Mouse (Mus musculus) hindbrain, embryonic 14.5 days (tissue): Measurements from ENCODE around the gene Nr2c2ap. TPM values are rescaled to one million over a fixed set of nuclear protein-coding genes. Genes with fewer than 3 reads are reported as not detected.
A peak's percentile ranks its signal among the peaks of the same experiment; 100 is the strongest.

Experiments
- ATAC-seq: fragments of 200-750 bp; cut with Nextera tagmentation; 2 replicates; pipeline ENCODE4 v1.8.0; 2017; ENCODE audit warnings: moderate number of reproducible peaks, mild to moderate bottlenecking, moderate TSS enrichment, moderate library complexity; ENCODE audit not compliant: low FRiP score
- DNase-seq: peaks from one replicate; pipeline ENCODE4 v3.0.0-alpha.2; 2015; ENCODE audit warnings: low spot score
- H3K27ac ChIP-seq: fragments of 300-500 bp; sonication (generic); 2 replicates; pipeline ENCODE4 v1.5.1; 2014; ENCODE audit warnings: mild to moderate bottlenecking, moderate library complexity
- H3K27me3 ChIP-seq: fragments of 300-500 bp; sonication (generic); 2 replicates; pipeline ENCODE4 v1.6.1; 2014; ENCODE audit warnings: mild to moderate bottlenecking, low read length, mixed read lengths; ENCODE audit not compliant: control insufficient read depth, insufficient read depth
- H3K36me3 ChIP-seq: fragments of 300-500 bp; sonication (generic); replicated peaks from 2 replicates; pipeline ENCODE4 v1.6.1; 2014; ENCODE audit not compliant: control insufficient read depth, insufficient read depth
- H3K4me1 ChIP-seq: fragments of 300-500 bp; sonication (generic); replicated peaks from 2 replicates; pipeline ENCODE4 v1.6.1; 2014; ENCODE audit warnings: antibody characterized with exemption, low read length, mixed read lengths; ENCODE audit not compliant: control insufficient read depth, insufficient read depth
- H3K4me2 ChIP-seq: fragments of 300-500 bp; sonication (generic); replicated peaks from 2 replicates; pipeline ENCODE4 v1.6.1; 2014; ENCODE audit warnings: mild to moderate bottlenecking, moderate library complexity
- H3K4me3 ChIP-seq: fragments of 300-500 bp; sonication (generic); replicated peaks from 2 replicates; pipeline ENCODE4 v1.5.1; 2014; ENCODE audit warnings: mild to moderate bottlenecking, low read length
- H3K9ac ChIP-seq: fragments of 300-500 bp; sonication (generic); 2 replicates; pipeline ENCODE4 v1.6.1; 2014
- H3K9me3 ChIP-seq: fragments of 300-500 bp; sonication (generic); 2 replicates; pipeline ENCODE4 v1.6.1; 2016; ENCODE audit warnings: low read length; ENCODE audit not compliant: control insufficient read depth
- WGBS: fragments of 180-500 bp; shearing (Covaris S2); extraction: QIAGEN DNeasy Blood & Tissue Kit; methylation state at CpG from one replicate; pipeline ENCODE4 v1.1.7; 2014; 5-methylcytosine and 5-hydroxymethylcytosine counted together
- polyA plus RNA-seq: library from polyadenylated mRNA; unstranded; fragments of >200 nt; fragmentation: Nextera tagmentation; extraction: Ambion mirVana; gene quantifications from 2 replicates; pipeline ENCODE4 v1.2.1, GENCODE M21; 2014

The Nr2c2ap gene
- 29.1 and 29.5 TPM in 2 replicates for polyA plus RNA-seq

GRCm38 (mm10) chr8:70131166-70131883 is at the start of gene Nr2c2ap:
TSS of gene Nr2c2ap (plus strand) at chr8:70131333.
- peak within 1 kb of the TSS; percentile 74; the same call in 1 of the 2 replicates for H3K27ac ChIP-seq
- H3K4me3 ChIP-seq, result peak within 1 kb of the TSS; percentile 55
- H3K9ac ChIP-seq, result peak within 1 kb of the TSS; percentile 63
- H3K4me2 ChIP-seq, result peak within 1 kb of the TSS; percentile 77
- 1% methylated on average over 37 of the region's 37 CpGs for WGBS
- peak; percentile 90 for DNase-seq
- peaks cover 34% of the 10 kb centered on the region for H3K36me3 ChIP-seq
- peak; percentile 85 for ATAC-seq
- H3K4me1 ChIP-seq, result peaks cover 13% of the 10 kb centered on the region; the same call in 1 of the 2 replicates
- H3K27me3 ChIP-seq, result no peaks in the 10 kb centered on the region
- no peaks in the 10 kb centered on the region for H3K9me3 ChIP-seq

GRCm38 (mm10) chr8:70081976-70082375 is 49.2 kb upstream of the Nr2c2ap start:
- H3K27me3 ChIP-seq, result peaks cover 50% of the 10 kb centered on the region
- DNase-seq (no peak), ATAC-seq (no peak)
- H3K4me3 ChIP-seq, result no peak overlapping the region
- H3K9ac ChIP-seq, result no peak overlapping the region
- peaks cover 15% of the 10 kb centered on the region for H3K4me1 ChIP-seq
- H3K36me3 ChIP-seq, result peaks cover 9% of the 10 kb centered on the region
- no peaks in the 10 kb centered on the region for H3K9me3 ChIP-seq
- no peak overlapping the region for H3K4me2 ChIP-seq
- H3K27ac ChIP-seq, result no peak overlapping the region
- WGBS, result 70% methylated on average over 2 of the region's 2 CpGs

DNA sequence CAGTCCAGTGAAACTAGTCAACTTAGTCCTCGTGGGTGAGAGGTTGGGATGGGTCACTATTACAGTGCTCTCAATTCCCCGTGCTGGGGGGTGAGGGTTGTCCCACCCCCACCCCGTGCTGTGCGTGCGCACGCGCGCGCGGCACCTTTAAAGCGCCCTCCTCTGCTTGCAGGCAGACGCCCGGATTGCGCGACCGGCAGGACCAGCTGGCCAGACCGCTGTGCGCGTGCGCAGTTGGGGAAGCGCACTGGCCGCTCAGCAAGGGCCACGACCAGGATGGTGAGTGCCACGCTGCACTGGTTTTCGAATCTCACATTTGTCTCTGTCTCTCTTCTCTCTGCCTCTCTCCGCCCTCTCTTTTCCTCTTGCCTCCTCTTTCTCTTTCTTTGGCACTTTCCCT is 47.8 kb upstream of the Nr2c2ap start, which contains the start of gene Hapln4:
Gene Hapln4 (plus strand): TSS at position 173 of the 400 bp plus-strand sequence.
- H3K27me3 ChIP-seq, result peaks cover 63% of the 10 kb centered on the region
- no peak for DNase-seq
- WGBS, result under 1% methylated on average over 26 of the region's 26 CpGs
- H3K4me3 ChIP-seq, result peak within 1 kb of the TSS; percentile 43
- H3K4me1 ChIP-seq, result peaks cover 20% of the 10 kb centered on the region
- peak within 1 kb of the TSS; percentile 95 for H3K4me2 ChIP-seq
- no peak within 1 kb of the TSS for H3K27ac ChIP-seq
- H3K9ac ChIP-seq, result peak within 1 kb of the TSS; percentile 41
- no peaks in the 10 kb centered on the region for H3K9me3 ChIP-seq
- H3K36me3 ChIP-seq, result peaks cover under 1% of the 10 kb centered on the region; the same call in 1 of the 2 replicates
- ATAC-seq, result no peak

- under 1% methylated on average over 68 of the region's 71 CpGs for WGBS
- Histone ChIP-seq H3K27me3 (peaks cover 74% of the 10 kb centered on the region), H3K9ac (peak overlapping the region; percentile 41), H3K4me2 (peak overlapping the region; percentile 95), H3K36me3 (no peaks in the 10 kb centered on the region), H3K27ac (no peak overlapping the region), H3K4me3 (peak overlapping the region; percentile 43), H3K4me1 (peaks cover 24% of the 10 kb centered on the region), H3K9me3 (no peaks in the 10 kb centered on the region)
- peak; percentile 50 for DNase-seq
- 0 out of 2 replicates have a peak, but pooled peaks have one; percentile 19 for ATAC-seq
Measured at GRCm38 (mm10) chr8:70084191-70085065, 46.7 kb upstream of the Nr2c2ap start.

GRCm38 (mm10) chr8:70086151-70086550 is 45.0 kb upstream of the Nr2c2ap start:
- DNase-seq (no peak), ATAC-seq (no peak)
- 29% methylated on average over 1 of the region's 1 CpGs for WGBS
- Histone ChIP-seq H3K9ac (no peak overlapping the region), H3K27me3 (peaks cover 77% of the 10 kb centered on the region), H3K36me3 (no peaks in the 10 kb centered on the region), H3K4me1 (peaks cover 31% of the 10 kb centered on the region), H3K27ac (no peak overlapping the region), H3K4me2 (no peak overlapping the region), H3K4me3 (no peak overlapping the region), H3K9me3 (no peaks in the 10 kb centered on the region)

GRCm38 (mm10) chr8:70087237-70087636 is 43.9 kb upstream of the Nr2c2ap start:
- Histone ChIP-seq H3K4me1 (peaks cover 31% of the 10 kb centered on the region), H3K9ac (no peak overlapping the region), H3K36me3 (no peaks in the 10 kb centered on the region), H3K27ac (no peak overlapping the region), H3K4me2 (peak overlapping the region; percentile 83; the same call in 1 of the 2 replicates), H3K27me3 (peaks cover 74% of the 10 kb centered on the region), H3K4me3 (no peak overlapping the region), H3K9me3 (no peaks in the 10 kb centered on the region)
- DNase-seq (no peak), ATAC-seq (no peak)
- WGBS, result 6% methylated on average over 7 of the region's 7 CpGs

GRCm38 (mm10) chr8:70087836-70088650 is 43.1 kb upstream of the Nr2c2ap start:
- peak overlapping the region; percentile 35 for H3K4me3 ChIP-seq
- ATAC-seq, result peak; percentile 61; the same call in 1 of the 2 replicates
- DNase-seq, result peak; percentile 69
- no peak overlapping the region for H3K27ac ChIP-seq
- no peaks in the 10 kb centered on the region for H3K9me3 ChIP-seq
- 4% methylated on average over 56 of the region's 56 CpGs for WGBS
- peak overlapping the region; percentile 55 for H3K9ac ChIP-seq
- H3K4me2 ChIP-seq, result peak overlapping the region; percentile 83
- peaks cover 31% of the 10 kb centered on the region for H3K4me1 ChIP-seq
- peaks cover 67% of the 10 kb centered on the region for H3K27me3 ChIP-seq
- no peaks in the 10 kb centered on the region for H3K36me3 ChIP-seq

GRCm38 (mm10) chr8:70089296-70089960 is 41.7 kb upstream of the Nr2c2ap start:
- DNase-seq (no peak), ATAC-seq (peak; percentile 22)
- Histone ChIP-seq H3K36me3 (peaks cover 12% of the 10 kb centered on the region), H3K27me3 (peaks cover 53% of the 10 kb centered on the region), H3K4me2 (no peak overlapping the region), H3K4me3 (no peak overlapping the region), H3K9ac (no peak overlapping the region; the same call in 1 of the 2 replicates), H3K9me3 (no peaks in the 10 kb centered on the region), H3K4me1 (peaks cover 20% of the 10 kb centered on the region), H3K27ac (no peak overlapping the region)
- 30% methylated on average over 9 of the region's 9 CpGs for WGBS
